Mouse (Mus musculus) midbrain, embryonic 13.5 days (tissue): ENCODE measurements around the gene Arrdc2. TPM values are rescaled to one million over a fixed set of nuclear protein-coding genes. Genes with fewer than 3 reads are reported as not detected.

Experiments
- ATAC-seq: fragments of 200-750 bp; cut with Nextera tagmentation; 2 replicates; pipeline ENCODE4 v1.8.0; 2017; ENCODE audit warnings: mild to moderate bottlenecking, moderate TSS enrichment, moderate library complexity
- H3K27ac ChIP-seq: fragments of 300-500 bp; sonication (generic); 2 replicates; pipeline ENCODE4 v1.5.1; 2015; ENCODE audit warnings: inconsistent platforms, mild to moderate bottlenecking, moderate library complexity
- H3K27me3 ChIP-seq: fragments of 300-500 bp; sonication (generic); 2 replicates; pipeline ENCODE4 v1.6.1; 2015; ENCODE audit warnings: mild to moderate bottlenecking, inconsistent platforms
- H3K36me3 ChIP-seq: fragments of 300-500 bp; sonication (generic); 2 replicates; pipeline ENCODE4 v1.6.1; 2015; ENCODE audit warnings: mild to moderate bottlenecking, inconsistent platforms
- H3K4me1 ChIP-seq: fragments of 300-500 bp; sonication (generic); replicated peaks from 2 replicates; pipeline ENCODE4 v1.6.1; 2015; ENCODE audit warnings: inconsistent platforms
- H3K4me2 ChIP-seq: fragments of 300-500 bp; sonication (generic); replicated peaks from 2 replicates; pipeline ENCODE4 v1.6.1; 2015; ENCODE audit warnings: moderate library complexity, mild to moderate bottlenecking, inconsistent platforms
- H3K4me3 ChIP-seq: fragments of 300-500 bp; sonication (generic); replicated peaks from 2 replicates; pipeline ENCODE4 v1.5.1; 2015; ENCODE audit warnings: mild to moderate bottlenecking, inconsistent platforms
- H3K9ac ChIP-seq: fragments of 300-500 bp; sonication (generic); replicated peaks from 2 replicates; pipeline ENCODE4 v1.6.1; 2015; ENCODE audit warnings: mild to moderate bottlenecking, inconsistent platforms
- H3K9me3 ChIP-seq: fragments of 300-500 bp; sonication (generic); 2 replicates; pipeline ENCODE4 v1.6.1; 2016; ENCODE audit warnings: mild to moderate bottlenecking, inconsistent platforms
- WGBS: fragments of 180-500 bp; shearing (Covaris S2); methylation state at CpG from one replicate; pipeline ENCODE4 v1.1.7; 2015; 5-methylcytosine and 5-hydroxymethylcytosine counted together
- polyA plus RNA-seq: library from polyadenylated mRNA; unstranded; fragments of >200 nt; fragmentation: Nextera tagmentation; extraction: Ambion mirVana; gene quantifications from 2 replicates; pipeline ENCODE4 v1.2.1, GENCODE M21; 2015

The Arrdc2 gene
- 7.7 and 10.5 TPM in 2 replicates for polyA plus RNA-seq

DNA sequence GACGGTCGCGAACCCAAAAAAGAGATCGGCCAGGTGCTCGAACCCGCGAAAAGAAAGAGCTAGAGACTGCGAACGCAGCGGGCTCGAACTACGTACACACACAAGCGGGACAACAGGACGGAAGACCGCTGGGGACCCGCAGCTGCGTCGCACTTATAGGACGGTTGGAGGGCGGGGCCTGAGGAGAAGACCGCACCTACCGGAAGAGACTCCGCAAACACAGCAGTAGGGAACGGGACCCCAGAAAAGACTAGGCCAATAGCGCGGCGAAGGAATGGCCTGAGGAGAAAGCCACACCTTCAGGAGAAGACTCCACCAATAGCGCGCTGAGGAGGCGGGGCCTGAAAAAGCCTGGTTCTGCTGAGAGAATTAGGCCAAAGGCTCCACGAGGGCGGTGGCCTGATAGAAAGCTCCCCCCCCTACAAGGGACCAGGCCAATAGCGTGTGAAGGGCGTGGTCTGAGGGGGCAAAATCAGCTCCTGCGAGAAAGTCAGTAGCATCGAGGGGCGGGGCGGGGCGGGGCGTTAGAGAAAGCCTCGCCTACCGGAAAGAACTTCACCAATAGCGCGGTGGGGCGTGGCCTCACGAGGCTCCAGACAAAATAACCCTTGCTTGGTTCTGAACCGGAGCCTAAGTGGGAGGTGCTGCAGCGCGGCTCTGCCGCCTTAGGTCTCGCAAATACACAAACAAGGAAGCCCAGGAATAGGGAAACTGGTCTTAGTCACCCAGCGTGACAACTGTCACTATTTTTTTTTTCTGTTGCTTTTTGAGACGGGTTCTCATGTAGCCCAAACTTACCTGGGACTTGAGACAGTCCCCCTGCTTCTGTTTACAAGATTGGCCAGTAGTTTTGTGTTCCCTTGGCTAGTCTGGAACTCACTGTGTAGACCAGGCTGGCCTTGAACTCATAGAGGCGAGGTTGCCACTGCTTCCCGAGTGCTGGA is at the start of gene Arrdc2:
Gene Arrdc2, minus strand, starts transcription at position 313 of the 944 bp plus-strand sequence.
- Histone ChIP-seq H3K36me3 (peaks cover 20% of the 10 kb centered on the region), H3K4me3 (peak within 1 kb of the TSS; percentile 68), H3K27me3 (no peaks in the 10 kb centered on the region), H3K4me2 (peak within 1 kb of the TSS; percentile 83), H3K4me1 (peaks cover 21% of the 10 kb centered on the region), H3K9ac (peak within 1 kb of the TSS; percentile 81), H3K9me3 (no peaks in the 10 kb centered on the region), H3K27ac (peak within 1 kb of the TSS; percentile 87)
- peak; percentile 97 for ATAC-seq
- WGBS: 2% methylated on average over 55 of the region's 55 CpGs

DNA sequence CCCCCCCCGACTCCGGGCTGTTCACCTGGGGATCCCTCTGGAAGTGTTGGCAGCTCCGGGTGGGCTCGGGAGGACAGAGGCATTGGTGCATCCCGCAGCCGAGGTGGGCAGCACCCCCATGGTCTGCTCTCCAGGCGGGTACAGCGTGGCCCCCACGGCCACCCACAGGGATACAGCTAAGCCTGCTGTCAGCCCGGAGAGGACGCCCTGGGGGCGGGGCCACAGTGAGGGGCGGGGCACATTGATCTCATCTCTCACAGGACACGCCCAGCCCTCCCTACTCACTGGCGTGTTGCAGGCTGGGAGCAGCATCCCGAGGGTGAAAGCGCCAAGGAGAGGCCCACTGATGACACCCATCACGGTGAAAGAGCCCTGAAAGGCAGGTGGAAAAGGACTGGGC is 48.1 kb upstream of the Arrdc2 start:
- Histone ChIP-seq H3K27ac (no peak overlapping the region), H3K4me3 (no peak overlapping the region), H3K4me1 (peaks cover 12% of the 10 kb centered on the region), H3K9ac (no peak overlapping the region), H3K27me3 (peaks cover 56% of the 10 kb centered on the region), H3K36me3 (0 out of 2 replicates have a peak, but pooled peaks cover 5% of the 10 kb centered on the region), H3K9me3 (no peaks in the 10 kb centered on the region), H3K4me2 (peak overlapping the region; percentile 33)
- WGBS: 7% methylated on average over 18 of the region's 18 CpGs
- no peak for ATAC-seq

DNA sequence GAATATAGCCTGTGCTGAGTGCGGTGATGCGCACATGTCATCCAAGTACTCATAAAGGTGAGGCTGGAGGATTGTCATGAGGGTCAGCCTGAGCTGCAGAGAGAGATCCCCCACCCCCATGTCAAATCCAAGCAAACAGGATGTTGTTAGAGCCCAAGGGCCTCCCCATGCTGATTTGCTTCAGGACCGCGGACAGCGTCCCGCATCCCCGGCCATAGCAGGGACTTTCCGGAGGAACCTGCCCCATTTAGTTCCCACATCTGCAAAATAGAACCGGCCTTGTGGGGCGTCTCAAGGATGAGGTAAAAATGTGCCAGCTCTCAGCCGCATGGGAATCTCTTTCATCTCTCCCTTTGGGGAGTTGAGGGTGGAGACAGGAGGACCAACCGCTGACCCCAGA is 46.1 kb upstream of the Arrdc2 start:
- ATAC-seq: no peak
- Histone ChIP-seq H3K9me3 (no peaks in the 10 kb centered on the region), H3K36me3 (0 out of 2 replicates have a peak, but pooled peaks cover under 1% of the 10 kb centered on the region), H3K4me1 (0 out of 2 replicates have a peak, but pooled peaks cover 4% of the 10 kb centered on the region), H3K4me3 (no peak overlapping the region), H3K27ac (no peak overlapping the region), H3K4me2 (no peak overlapping the region), H3K27me3 (peaks cover 35% of the 10 kb centered on the region), H3K9ac (no peak overlapping the region)
- WGBS: 21% methylated on average over 12 of the region's 12 CpGs

DNA sequence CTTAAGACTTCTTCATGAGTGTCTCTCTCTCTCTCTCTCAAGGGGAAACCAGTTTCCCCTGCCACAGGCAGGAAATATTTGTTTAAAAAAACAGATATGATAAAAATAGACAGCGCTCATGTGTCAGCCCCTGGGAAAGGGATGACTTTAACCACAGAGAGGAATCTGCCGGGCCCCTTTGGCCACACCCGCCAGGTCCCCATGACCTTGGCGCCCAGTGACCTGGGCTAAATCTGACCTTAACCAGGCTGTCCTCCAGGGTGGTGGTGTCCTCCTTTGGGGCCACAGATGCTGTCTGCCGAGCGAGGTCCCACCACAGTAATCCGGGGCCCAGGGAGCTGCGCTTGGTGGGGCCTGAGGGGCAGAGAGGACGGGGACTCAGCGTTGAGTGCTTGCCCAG is 45.2 kb upstream of the Arrdc2 start:
- ATAC-seq: no peak
- Histone ChIP-seq H3K4me2 (no peak overlapping the region), H3K4me1 (0 out of 2 replicates have a peak, but pooled peaks cover 6% of the 10 kb centered on the region), H3K27ac (no peak overlapping the region), H3K4me3 (no peak overlapping the region), H3K36me3 (no peaks in the 10 kb centered on the region), H3K9me3 (no peaks in the 10 kb centered on the region), H3K27me3 (peaks cover 28% of the 10 kb centered on the region), H3K9ac (no peak overlapping the region)
- WGBS: 95% methylated on average over 10 of the region's 10 CpGs

DNA sequence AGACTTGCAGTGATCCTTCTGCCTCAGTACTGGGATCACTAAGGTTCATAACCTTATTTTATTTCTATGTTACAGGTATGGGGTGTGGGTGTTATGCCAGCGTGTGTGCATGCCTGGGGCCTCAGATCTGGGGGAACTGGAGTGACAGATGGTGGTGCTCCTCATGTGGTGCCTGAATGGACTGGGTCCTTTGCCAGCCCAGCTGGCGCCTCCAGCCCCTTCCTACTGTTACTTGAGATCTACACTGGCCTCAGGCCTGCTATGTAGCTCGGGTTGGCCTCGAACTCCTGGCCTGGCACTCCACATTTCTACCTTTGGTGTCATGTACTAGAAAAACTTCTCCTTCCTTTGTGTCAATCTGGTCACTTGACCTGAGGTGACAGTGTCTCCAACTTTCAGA is 44.7 kb upstream of the Arrdc2 start:
- Histone ChIP-seq H3K27me3 (peaks cover 25% of the 10 kb centered on the region), H3K27ac (no peak overlapping the region), H3K4me3 (no peak overlapping the region), H3K9me3 (no peaks in the 10 kb centered on the region), H3K4me1 (0 out of 2 replicates have a peak, but pooled peaks cover 8% of the 10 kb centered on the region), H3K4me2 (no peak overlapping the region), H3K9ac (no peak overlapping the region), H3K36me3 (no peaks in the 10 kb centered on the region)
- no peak for ATAC-seq
- WGBS: 86% methylated on average over 4 of the region's 4 CpGs

DNA sequence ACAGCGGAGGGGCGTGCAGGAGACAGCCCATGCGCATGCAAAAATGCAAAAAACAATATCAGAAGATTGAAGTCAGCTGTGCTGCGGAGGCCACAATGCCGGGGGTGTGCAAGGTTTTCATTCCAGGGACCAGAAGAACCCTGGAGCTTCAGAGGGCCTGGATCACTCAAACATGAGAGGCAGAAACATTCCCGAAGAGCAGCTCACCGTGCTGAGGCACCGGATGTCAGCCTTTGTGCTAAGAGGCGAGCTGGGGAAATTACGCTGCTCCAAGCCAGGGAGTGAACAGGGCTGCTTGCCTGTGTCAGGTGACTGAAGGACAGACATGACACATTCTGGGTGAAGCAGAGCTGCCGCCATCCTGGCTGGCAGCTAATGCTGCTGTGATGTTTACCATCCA is 41.0 kb upstream of the Arrdc2 start:
- Histone ChIP-seq H3K4me1 (0 out of 2 replicates have a peak, but pooled peaks cover 4% of the 10 kb centered on the region), H3K4me3 (no peak overlapping the region), H3K27ac (no peak overlapping the region), H3K9me3 (no peaks in the 10 kb centered on the region), H3K9ac (peak overlapping the region; percentile 34; the same call in 1 of the 2 replicates), H3K36me3 (no peaks in the 10 kb centered on the region), H3K4me2 (no peak overlapping the region), H3K27me3 (0 out of 2 replicates have a peak, but pooled peaks cover 8% of the 10 kb centered on the region)
- ATAC-seq: no peak
- WGBS: 31% methylated on average over 11 of the region's 11 CpGs

DNA sequence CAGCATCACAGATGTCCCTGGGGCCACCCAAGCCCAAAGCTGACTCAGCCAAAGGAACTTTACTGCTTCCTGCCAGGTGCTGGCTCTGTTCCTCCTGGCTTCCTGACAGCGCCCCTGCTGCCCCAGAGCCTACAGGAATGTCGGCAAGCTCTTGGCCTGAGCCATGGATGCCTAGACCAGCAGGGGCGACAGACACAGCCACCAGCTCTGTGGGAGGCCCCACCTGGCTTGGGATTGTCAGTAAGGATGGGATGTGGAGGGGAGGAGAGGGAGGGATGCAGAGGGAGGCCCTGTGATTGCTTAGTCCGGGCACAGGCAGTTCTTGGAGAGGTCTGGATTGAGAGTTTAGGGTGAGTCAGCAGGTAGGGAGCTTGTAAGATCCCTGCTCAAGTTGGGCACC is 40.6 kb upstream of the Arrdc2 start:
- no peaks in the 10 kb centered on the region for H3K36me3 ChIP-seq
- 9% methylated on average over 4 of the region's 4 CpGs for WGBS
- 0 out of 2 replicates have a peak, but pooled peaks cover 4% of the 10 kb centered on the region for H3K4me1 ChIP-seq

DNA sequence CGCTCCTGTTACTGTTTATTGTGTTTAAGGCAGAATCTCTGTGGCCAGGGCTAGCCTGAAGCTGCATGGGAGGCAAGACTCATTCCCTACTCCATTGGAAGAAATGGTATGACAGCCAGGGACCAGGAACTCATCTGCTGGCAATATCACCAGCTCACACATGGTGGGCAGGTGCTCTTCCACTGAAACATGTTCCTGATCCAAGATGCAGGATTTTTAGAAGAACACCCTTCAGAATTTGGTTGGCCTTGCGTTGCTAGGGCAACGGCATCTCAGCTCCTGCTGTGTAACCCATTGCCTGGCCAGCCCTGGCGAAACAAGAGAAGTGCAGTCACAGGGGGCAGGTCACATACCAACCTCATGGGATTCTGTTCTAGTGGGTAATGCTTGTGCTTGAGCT is 40.0 kb upstream of the Arrdc2 start:
- Histone ChIP-seq H3K4me1 (0 out of 2 replicates have a peak, but pooled peaks cover 4% of the 10 kb centered on the region), H3K36me3 (no peaks in the 10 kb centered on the region), H3K27ac (no peak overlapping the region), H3K9me3 (no peaks in the 10 kb centered on the region), H3K27me3 (0 out of 2 replicates have a peak, but pooled peaks cover 2% of the 10 kb centered on the region), H3K4me3 (no peak overlapping the region), H3K4me2 (no peak overlapping the region), H3K9ac (no peak overlapping the region)
- 52% methylated on average over 4 of the region's 4 CpGs for WGBS
- no peak for ATAC-seq

More for the DNA sequence above, 40.6 kb upstream of the Arrdc2 start:
- 0 out of 2 replicates have a peak, but pooled peaks have one; percentile 22 for ATAC-seq
- Histone ChIP-seq H3K9ac (peak overlapping the region; percentile 34; the same call in 1 of the 2 replicates), H3K4me2 (no peak overlapping the region), H3K27me3 (0 out of 2 replicates have a peak, but pooled peaks cover 4% of the 10 kb centered on the region), H3K4me3 (no peak overlapping the region), H3K9me3 (no peaks in the 10 kb centered on the region), H3K27ac (no peak overlapping the region)

DNA sequence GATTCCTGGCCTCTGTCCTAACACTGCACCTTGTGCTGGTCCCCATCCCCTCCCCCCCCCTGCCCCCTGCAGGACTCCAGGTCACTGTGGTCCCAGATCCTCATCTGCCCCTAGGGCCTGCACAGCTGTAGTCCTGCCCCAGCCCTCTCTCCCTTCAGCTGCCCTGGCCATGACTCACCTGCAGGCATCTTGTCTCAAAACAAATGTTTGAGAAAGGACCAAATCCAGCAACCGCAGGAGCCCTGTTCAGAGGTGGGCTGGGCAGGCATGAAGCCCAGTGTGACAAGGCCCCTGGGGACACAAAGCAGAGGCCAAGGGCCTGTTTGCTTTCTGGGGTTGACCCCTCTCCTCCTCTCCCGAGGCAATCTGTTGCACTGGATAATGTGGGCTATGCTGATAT is 38.7 kb upstream of the Arrdc2 start:
- WGBS: 65% methylated on average over 2 of the region's 2 CpGs
- Histone ChIP-seq H3K9me3 (no peaks in the 10 kb centered on the region), H3K4me3 (no peak overlapping the region), H3K9ac (0 out of 2 replicates have a peak overlapping the region, but pooled peaks have one; percentile 14), H3K36me3 (no peaks in the 10 kb centered on the region), H3K27me3 (0 out of 2 replicates have a peak, but pooled peaks cover 2% of the 10 kb centered on the region), H3K27ac (no peak overlapping the region), H3K4me1 (0 out of 2 replicates have a peak, but pooled peaks cover 4% of the 10 kb centered on the region), H3K4me2 (no peak overlapping the region)
- no peak for ATAC-seq

DNA sequence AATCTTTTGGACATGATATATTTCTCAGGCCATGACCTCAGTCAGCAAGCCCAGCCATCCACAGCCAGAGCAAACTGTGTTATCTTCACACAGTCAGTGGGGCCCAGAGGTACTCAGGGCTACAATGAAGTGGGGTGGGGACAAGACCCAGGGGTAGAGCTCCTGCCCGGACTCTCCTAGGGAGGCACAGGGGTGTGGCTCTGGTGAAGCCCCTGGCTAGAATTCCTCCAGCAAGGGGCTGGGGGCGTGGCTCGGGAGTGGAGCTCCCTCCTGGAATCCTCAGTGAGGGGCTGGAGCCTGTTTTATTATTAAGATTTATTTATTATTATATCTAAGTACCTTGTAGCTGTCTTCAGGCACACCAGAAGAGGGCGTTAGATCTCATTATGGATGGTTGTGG is 36.9 kb upstream of the Arrdc2 start:
- no peaks in the 10 kb centered on the region for H3K36me3 ChIP-seq
- no peak for ATAC-seq
- no peak overlapping the region for H3K4me2 ChIP-seq
- no peak overlapping the region for H3K4me3 ChIP-seq
- 0 out of 2 replicates have a peak, but pooled peaks cover 2% of the 10 kb centered on the region for H3K27me3 ChIP-seq
- H3K4me1 ChIP-seq: peaks cover 17% of the 10 kb centered on the region
- 68% methylated on average over 4 of the region's 4 CpGs for WGBS
- no peak overlapping the region for H3K27ac ChIP-seq
- no peaks in the 10 kb centered on the region for H3K9me3 ChIP-seq
- H3K9ac ChIP-seq: no peak overlapping the region

DNA sequence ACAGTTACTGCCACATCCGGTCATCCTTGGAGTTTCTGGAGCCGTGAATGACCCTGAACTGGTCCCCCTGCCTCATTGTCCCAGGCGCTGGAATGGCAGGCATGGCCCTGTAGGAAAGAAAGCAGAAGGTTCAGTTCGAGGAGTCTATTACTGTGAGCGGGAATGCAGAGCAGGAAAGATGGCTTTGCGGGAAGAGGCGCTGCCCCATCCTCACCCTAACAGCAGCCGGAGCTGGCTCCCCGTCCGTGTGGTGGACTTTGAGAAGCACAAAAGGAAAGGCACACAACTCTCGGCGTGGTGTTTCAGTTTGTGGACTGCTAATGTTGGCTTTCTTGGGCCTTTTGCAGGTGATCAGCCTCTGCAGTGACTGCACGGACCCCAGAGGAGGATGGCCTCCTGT is 34.9 kb upstream of the Arrdc2 start:
- H3K36me3 ChIP-seq: no peaks in the 10 kb centered on the region
- no peak overlapping the region for H3K4me3 ChIP-seq
- H3K9me3 ChIP-seq: no peaks in the 10 kb centered on the region
- H3K4me2 ChIP-seq: no peak overlapping the region
- H3K9ac ChIP-seq: no peak overlapping the region
- no peak for ATAC-seq
- 0 out of 2 replicates have a peak, but pooled peaks cover 2% of the 10 kb centered on the region for H3K27me3 ChIP-seq
- 91% methylated on average over 13 of the region's 13 CpGs for WGBS
- peaks cover 21% of the 10 kb centered on the region for H3K4me1 ChIP-seq
- 0 out of 2 replicates have a peak overlapping the region, but pooled peaks have one; percentile 88 for H3K27ac ChIP-seq
